Mouse (Mus musculus) heart, postnatal 10 days (tissue): Measurements from ENCODE around the gene Bcas1. TPM values are rescaled to one million over a fixed set of nuclear protein-coding genes. Genes with fewer than 3 reads are reported as not detected.

Source experiments
- DNase-seq, 2 experiments: peaks; one replicate each; pipeline ENCODE4 v3.0.0; 2021
- intact Hi-C: fragments of 180-260 bp; cut with DNase I; formaldehyde crosslinking; loops from one replicate; pipeline ENCODE4 v1.15.1; 2025
- total RNA-seq, 2 experiments: library from RNA; stranded (reverse); gene quantifications; 2 replicates each; pipeline ENCODE4 v1.2.3; 2021

The Bcas1 gene
- total RNA-seq, 2 experiments from 2014 or later: 0.48 to 0.69 TPM

GRCm38 (mm10) chr2:170318713-170319532 lies 108.7 kb downstream of the Bcas1 start:
- intact Hi-C loops: loop anchor here (1.0 to 2.0 kb wide), 4 partner anchors 28 to 203 kb away; no protein-coding TSS in a partner anchor
- peak; percentile 93 for DNase-seq

GRCm38 (mm10) chr2:170316774-170317173 lies 110.9 kb downstream of the Bcas1 start:
- no peak for DNase-seq
- intact Hi-C loops: no loop called here

- no peak for DNase-seq
- intact Hi-C loops: no loop called here
These were observed 111.3 kb downstream of the Bcas1 start for GRCm38 (mm10) chr2:170316344-170316743.

- no peak for DNase-seq
These were observed 116.7 kb downstream of the Bcas1 start for GRCm38 (mm10) chr2:170310988-170311359.

GRCm38 (mm10) chr2:170310310-170310987 lies 117.2 kb downstream of the Bcas1 start:
- intact Hi-C loops: loop anchor here (2.0 kb wide), 1 partner anchor 18 kb away; no protein-coding TSS in a partner anchor

More at GRCm38 (mm10) chr2:170310988-170311359, 116.7 kb downstream of the Bcas1 start:
- intact Hi-C loops: loop anchor here (2.0 kb wide), 1 partner anchor 18 kb away; no protein-coding TSS in a partner anchor

GRCm38 (mm10) chr2:170308966-170309365 lies 118.7 kb downstream of the Bcas1 start:
- DNase-seq: no peak
- intact Hi-C loops: no loop called here

More at GRCm38 (mm10) chr2:170310310-170310987, 117.2 kb downstream of the Bcas1 start:
- no peak for DNase-seq

- DNase-seq: no peak
- intact Hi-C loops: no loop called here
These were observed 119.4 kb downstream of the Bcas1 start for GRCm38 (mm10) chr2:170308033-170308820.

GRCm38 (mm10) chr2:170307589-170308021 lies 120.0 kb downstream of the Bcas1 start:
- intact Hi-C loops: no loop called here
- peak in 1 of 2 experiments; percentile 43 for DNase-seq

GRCm38 (mm10) chr2:170306637-170307320 lies 120.9 kb downstream of the Bcas1 start:
- intact Hi-C loops: no loop called here
- DNase-seq: no peak

- no peak for DNase-seq
- intact Hi-C loops: no loop called here
These were observed 122.9 kb downstream of the Bcas1 start for GRCm38 (mm10) chr2:170304766-170305165.

- intact Hi-C loops: no loop called here
- DNase-seq: no peak
These were observed 124.0 kb downstream of the Bcas1 start for GRCm38 (mm10) chr2:170303595-170303994.

- DNase-seq: no peak
- intact Hi-C loops: no loop called here
These were observed 124.8 kb downstream of the Bcas1 start for GRCm38 (mm10) chr2:170302825-170303224.

Other genes with a start within 250 kb of the Bcas1 start
- 10 to 100 TPM; 14.9 to 15.2 TPM for gene Pfdn4, start 68.6 kb upstream of the Bcas1 start, total RNA-seq
- not detected for gene Cyp24a1, start 69.3 kb upstream of the Bcas1 start, total RNA-seq
- gene 4930470P17Rik, start 174.2 kb upstream of the Bcas1 start, total RNA-seq: not detected